Mouse (Mus musculus) intestine, embryonic 14.5 days (tissue): ENCODE results near the gene Prpf38b. TPM values are rescaled to one million over a fixed set of nuclear protein-coding genes. Genes with fewer than 3 reads are reported as not detected.

Source experiments
- polyA plus RNA-seq: library from polyadenylated mRNA; unstranded; fragments of >200 nt; fragmentation: Nextera tagmentation; extraction: Ambion mirVana; gene quantifications from 2 replicates; pipeline ENCODE4 v1.2.1, GENCODE M21; 2014

The Prpf38b gene
- polyA plus RNA-seq, 1 experiment from 2014 or later: 57.0 TPM

Other genes starting within 250 kb of the Prpf38b start
- 55.8 and 68.3 TPM in 2 replicates for gene Gpsm2, start 189.4 kb downstream of the Prpf38b start, polyA plus RNA-seq
- gene Aknad1, start 172.1 kb downstream of the Prpf38b start, polyA plus RNA-seq: 0.20 and 0.63 TPM in 2 replicates
- 38.7 and 41.5 TPM in 2 replicates for gene Stxbp3, start 71.2 kb downstream of the Prpf38b start, polyA plus RNA-seq
- 0.09 and 0.19 TPM in 2 replicates for gene Fndc7, start 21.7 kb downstream of the Prpf38b start, polyA plus RNA-seq
- gene Henmt1, start 28.1 kb upstream of the Prpf38b start, polyA plus RNA-seq: 0.40 and 0.70 TPM in 2 replicates
- gene Gm9857, start 28.7 kb upstream of the Prpf38b start, polyA plus RNA-seq: not detected in 2 replicates
- 10.3 and 11.8 TPM in 2 replicates for gene Fam102b, start 115.9 kb upstream of the Prpf38b start, polyA plus RNA-seq
- gene Slc25a54, start 168.7 kb upstream of the Prpf38b start, polyA plus RNA-seq: not detected in 2 replicates
- gene Slc25a24, start 211.4 kb upstream of the Prpf38b start, polyA plus RNA-seq: 39.8 and 47.7 TPM in 2 replicates